Mouse (Mus musculus): ENCODE results near the gene Bcas3. TPM values are rescaled to one million over a fixed set of nuclear protein-coding genes. Genes with fewer than 3 reads are reported as not detected.
A peak's percentile ranks its signal among the peaks of the same experiment; 100 is the strongest.

Gene Bcas3
- polyA plus RNA-seq, 1 experiment from 2014 or later = 31.2 TPM

- Histone ChIP-seq H3K4me2 (ENCODE audit: low read depth, low read length) (no peak overlapping the region), H3K4me3 (ENCODE audit: low read depth, low read length) (no peak overlapping the region), H3K27me3 (ENCODE audit: control insufficient read depth, insufficient read depth, low read length) (no peaks in the 10 kb centered on the region), H3K36me3 (replicated peaks; ENCODE audit: control insufficient read depth, insufficient read depth, low read depth, low read length) (no peaks in the 10 kb centered on the region), H3K27ac (replicated peaks; ENCODE audit: low read depth, low read length) (no peak overlapping the region), H3K4me1 (ENCODE audit: control insufficient read depth, insufficient read depth, low read length) (peaks cover 4% of the 10 kb centered on the region; the same call in 1 of the 2 replicates), H3K9me3 (replicated peaks; ENCODE audit: control insufficient read depth, low read length) (no peaks in the 10 kb centered on the region), H3K9ac (replicated peaks; ENCODE audit: low read length) (no peak overlapping the region)
- ATAC-seq (replicated peaks; ENCODE audit: insufficient number of reproducible peaks, low FRiP score, low TSS enrichment, low read depth) (no peak), DNase-seq (ENCODE audit: low spot score) (no peak)
- 28% methylated on average over 2 of the region's 2 CpGs for WGBS
Measured at GRCm38 (mm10) chr11:85621486-85621885, 268.5 kb downstream of the Bcas3 start.

GRCm38 (mm10) chr11:85621994-85622393 is 269.0 kb downstream of the Bcas3 start:
- ATAC-seq (replicated peaks; ENCODE audit: insufficient number of reproducible peaks, low FRiP score, low TSS enrichment, low read depth) (no peak), DNase-seq (ENCODE audit: low spot score) (no peak)
- no peak overlapping the region for H3K4me2 ChIP-seq (ENCODE audit: low read depth, low read length)
- no peaks in the 10 kb centered on the region for H3K27me3 ChIP-seq (ENCODE audit: control insufficient read depth, insufficient read depth, low read length)
- H3K27ac ChIP-seq (replicated peaks; ENCODE audit: low read depth, low read length) = no peak overlapping the region
- 56% methylated on average over 8 of the region's 8 CpGs for WGBS
- H3K9me3 ChIP-seq (replicated peaks; ENCODE audit: control insufficient read depth, low read length) = no peaks in the 10 kb centered on the region
- H3K4me3 ChIP-seq (ENCODE audit: low read depth, low read length) = no peak overlapping the region
- no peaks in the 10 kb centered on the region for H3K36me3 ChIP-seq (replicated peaks; ENCODE audit: control insufficient read depth, insufficient read depth, low read depth, low read length)
- peaks cover 6% of the 10 kb centered on the region; the same call in 1 of the 2 replicates for H3K4me1 ChIP-seq (ENCODE audit: control insufficient read depth, insufficient read depth, low read length)
- no peak overlapping the region for H3K9ac ChIP-seq (replicated peaks; ENCODE audit: low read length)

DNA sequence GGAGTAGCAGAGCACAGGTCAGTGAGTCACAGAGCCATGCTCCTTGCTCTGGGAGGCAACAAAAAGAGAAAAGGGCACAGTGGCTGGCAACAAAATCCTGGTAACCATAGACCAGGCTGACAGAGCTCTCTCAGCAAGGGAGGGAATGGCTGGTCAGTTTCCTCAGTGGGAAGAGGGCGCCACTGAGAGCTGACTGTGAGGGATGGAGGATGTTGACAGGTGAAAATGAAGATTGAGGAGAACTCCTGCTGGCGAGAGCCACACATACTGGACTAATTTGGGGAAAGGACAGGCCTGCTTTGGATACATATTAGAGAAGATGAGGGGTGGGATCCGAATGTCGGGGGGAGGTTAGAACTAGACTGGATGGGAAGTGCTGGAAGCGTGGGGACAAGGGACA is 272.2 kb downstream of the Bcas3 start:
- Histone ChIP-seq H3K4me3 (ENCODE audit: low read depth, low read length) (no peak overlapping the region), H3K27me3 (ENCODE audit: control insufficient read depth, insufficient read depth, low read length) (no peaks in the 10 kb centered on the region), H3K36me3 (replicated peaks; ENCODE audit: control insufficient read depth, insufficient read depth, low read depth, low read length) (no peaks in the 10 kb centered on the region), H3K4me1 (ENCODE audit: control insufficient read depth, insufficient read depth, low read length) (peaks cover 6% of the 10 kb centered on the region; the same call in 1 of the 2 replicates), H3K9ac (replicated peaks; ENCODE audit: low read length) (no peak overlapping the region; the same call in 1 of the 2 replicates), H3K9me3 (replicated peaks; ENCODE audit: control insufficient read depth, low read length) (no peaks in the 10 kb centered on the region), H3K4me2 (ENCODE audit: low read depth, low read length) (no peak overlapping the region), H3K27ac (replicated peaks; ENCODE audit: low read depth, low read length) (peak overlapping the region; percentile 47; the same call in 1 of the 2 replicates)
- WGBS = 52% methylated on average over 5 of the region's 5 CpGs
- DNase-seq (ENCODE audit: low spot score) (no peak), ATAC-seq (replicated peaks; ENCODE audit: insufficient number of reproducible peaks, low FRiP score, low TSS enrichment, low read depth) (no peak)

DNA sequence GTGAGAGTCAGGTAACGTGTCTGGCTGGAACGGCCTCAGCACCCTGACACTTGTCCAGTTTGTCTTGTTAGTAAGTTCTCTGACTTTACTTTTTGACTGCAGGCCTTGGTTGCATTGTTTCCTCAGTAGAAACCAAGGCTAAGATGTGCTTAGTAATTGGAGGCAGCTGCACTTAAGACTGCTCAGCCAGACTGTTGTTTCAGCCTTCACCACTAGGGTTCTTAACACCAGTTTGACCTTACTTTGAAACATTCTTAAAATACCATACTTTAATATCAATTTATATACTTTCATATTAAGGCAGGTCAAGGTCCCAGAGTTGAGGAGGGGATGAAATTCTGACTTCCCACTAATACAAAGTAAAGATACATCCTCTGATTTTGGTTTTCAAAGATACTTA is 273.9 kb downstream of the Bcas3 start:
- no peak overlapping the region for H3K4me2 ChIP-seq (ENCODE audit: low read depth, low read length)
- no peak overlapping the region for H3K27ac ChIP-seq (replicated peaks; ENCODE audit: low read depth, low read length)
- H3K36me3 ChIP-seq (replicated peaks; ENCODE audit: control insufficient read depth, insufficient read depth, low read depth, low read length) = no peaks in the 10 kb centered on the region
- H3K9me3 ChIP-seq (replicated peaks; ENCODE audit: control insufficient read depth, low read length) = no peaks in the 10 kb centered on the region
- H3K27me3 ChIP-seq (ENCODE audit: control insufficient read depth, insufficient read depth, low read length) = no peaks in the 10 kb centered on the region
- peaks cover 6% of the 10 kb centered on the region; the same call in 1 of the 2 replicates for H3K4me1 ChIP-seq (ENCODE audit: control insufficient read depth, insufficient read depth, low read length)
- 41% methylated on average over 2 of the region's 2 CpGs for WGBS
- ATAC-seq (replicated peaks; ENCODE audit: insufficient number of reproducible peaks, low FRiP score, low TSS enrichment, low read depth) (no peak), DNase-seq (ENCODE audit: low spot score) (peak; percentile 83)
- H3K9ac ChIP-seq (replicated peaks; ENCODE audit: low read length) = no peak overlapping the region
- no peak overlapping the region for H3K4me3 ChIP-seq (ENCODE audit: low read depth, low read length)

DNA sequence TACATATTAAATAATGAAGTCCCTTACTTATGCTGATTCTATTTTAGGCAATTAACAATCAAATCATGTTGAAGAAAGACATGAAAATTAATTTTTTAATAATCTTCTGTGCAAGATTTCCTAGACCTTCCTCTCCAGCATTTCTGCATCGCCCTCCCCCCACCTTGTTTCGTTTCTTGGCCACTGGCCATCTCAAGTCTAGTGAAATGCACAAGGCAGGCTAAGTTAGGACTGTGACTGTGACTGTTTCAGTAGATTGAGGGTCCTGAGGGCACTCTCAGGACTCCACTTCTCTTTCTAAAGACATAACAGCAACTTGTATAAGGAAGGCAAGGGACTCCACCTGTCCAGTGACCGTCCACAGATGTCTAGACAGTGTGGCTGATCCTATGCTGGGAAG is 274.4 kb downstream of the Bcas3 start:
- 65% methylated on average over 3 of the region's 3 CpGs for WGBS
- Histone ChIP-seq H3K4me3 (ENCODE audit: low read depth, low read length) (no peak overlapping the region), H3K27ac (replicated peaks; ENCODE audit: low read depth, low read length) (no peak overlapping the region), H3K27me3 (ENCODE audit: control insufficient read depth, insufficient read depth, low read length) (no peaks in the 10 kb centered on the region), H3K4me1 (ENCODE audit: control insufficient read depth, insufficient read depth, low read length) (0 out of 2 replicates have a peak, but pooled peaks cover 4% of the 10 kb centered on the region), H3K36me3 (replicated peaks; ENCODE audit: control insufficient read depth, insufficient read depth, low read depth, low read length) (no peaks in the 10 kb centered on the region), H3K9me3 (replicated peaks; ENCODE audit: control insufficient read depth, low read length) (no peaks in the 10 kb centered on the region), H3K4me2 (ENCODE audit: low read depth, low read length) (no peak overlapping the region), H3K9ac (replicated peaks; ENCODE audit: low read length) (no peak overlapping the region)
- ATAC-seq (replicated peaks; ENCODE audit: insufficient number of reproducible peaks, low FRiP score, low TSS enrichment, low read depth) (no peak), DNase-seq (ENCODE audit: low spot score) (no peak)

- WGBS = 25% methylated on average over 13 of the region's 13 CpGs
- H3K27me3 ChIP-seq (ENCODE audit: control insufficient read depth, insufficient read depth, low read length) = no peaks in the 10 kb centered on the region
- H3K9ac ChIP-seq (replicated peaks; ENCODE audit: low read length) = 0 out of 2 replicates have a peak overlapping the region, but pooled peaks have one; percentile 26
- 0 out of 2 replicates have a peak, but pooled peaks cover 4% of the 10 kb centered on the region for H3K4me1 ChIP-seq (ENCODE audit: control insufficient read depth, insufficient read depth, low read length)
- ATAC-seq (replicated peaks; ENCODE audit: insufficient number of reproducible peaks, low FRiP score, low TSS enrichment, low read depth) (peak; percentile 57), DNase-seq (ENCODE audit: low spot score) (peak; percentile 70)
- H3K27ac ChIP-seq (replicated peaks; ENCODE audit: low read depth, low read length) = 0 out of 2 replicates have a peak overlapping the region, but pooled peaks have one; percentile 10
- no peaks in the 10 kb centered on the region for H3K36me3 ChIP-seq (replicated peaks; ENCODE audit: control insufficient read depth, insufficient read depth, low read depth, low read length)
- H3K4me3 ChIP-seq (ENCODE audit: low read depth, low read length) = no peak overlapping the region
- no peaks in the 10 kb centered on the region for H3K9me3 ChIP-seq (replicated peaks; ENCODE audit: control insufficient read depth, low read length)
- H3K4me2 ChIP-seq (ENCODE audit: low read depth, low read length) = no peak overlapping the region
Measured at GRCm38 (mm10) chr11:85628303-85629063, 275.5 kb downstream of the Bcas3 start.

- ATAC-seq (replicated peaks; ENCODE audit: insufficient number of reproducible peaks, low FRiP score, low TSS enrichment, low read depth) (peak; percentile 53; the same call in 1 of the 2 replicates), DNase-seq (ENCODE audit: low spot score) (peak; percentile 76)
- Histone ChIP-seq H3K9me3 (replicated peaks; ENCODE audit: control insufficient read depth, low read length) (no peaks in the 10 kb centered on the region), H3K4me2 (ENCODE audit: low read depth, low read length) (no peak overlapping the region), H3K9ac (replicated peaks; ENCODE audit: low read length) (no peak overlapping the region), H3K36me3 (replicated peaks; ENCODE audit: control insufficient read depth, insufficient read depth, low read depth, low read length) (no peaks in the 10 kb centered on the region), H3K4me3 (ENCODE audit: low read depth, low read length) (no peak overlapping the region), H3K4me1 (ENCODE audit: control insufficient read depth, insufficient read depth, low read length) (no peaks in the 10 kb centered on the region), H3K27ac (replicated peaks; ENCODE audit: low read depth, low read length) (no peak overlapping the region), H3K27me3 (ENCODE audit: control insufficient read depth, insufficient read depth, low read length) (no peaks in the 10 kb centered on the region)
- 16% methylated on average over 2 of the region's 2 CpGs for WGBS
Measured at GRCm38 (mm10) chr11:85632568-85632981, 279.6 kb downstream of the Bcas3 start.
